Mouse (Mus musculus) spleen, adult 2 months (tissue): ENCODE results near the gene Gm2000.

Experiments
- CTCF ChIP-seq: fragments of 200-500 bp; IDR thresholded peaks from 2 replicates; pipeline ENCODE4 v1.5.1; 2011; ENCODE audit warnings: mild to moderate bottlenecking, inconsistent platforms; ENCODE audit not compliant: insufficient read depth, insufficient read length, insufficient replicate concordance; ENCODE audit errors: extremely low read depth
- POLR2A ChIP-seq: fragments of 200-500 bp; IDR thresholded peaks from 2 replicates; pipeline ENCODE4 v1.6.1; 2011; ENCODE audit warnings: low read depth, low read length, inconsistent platforms

DNA sequence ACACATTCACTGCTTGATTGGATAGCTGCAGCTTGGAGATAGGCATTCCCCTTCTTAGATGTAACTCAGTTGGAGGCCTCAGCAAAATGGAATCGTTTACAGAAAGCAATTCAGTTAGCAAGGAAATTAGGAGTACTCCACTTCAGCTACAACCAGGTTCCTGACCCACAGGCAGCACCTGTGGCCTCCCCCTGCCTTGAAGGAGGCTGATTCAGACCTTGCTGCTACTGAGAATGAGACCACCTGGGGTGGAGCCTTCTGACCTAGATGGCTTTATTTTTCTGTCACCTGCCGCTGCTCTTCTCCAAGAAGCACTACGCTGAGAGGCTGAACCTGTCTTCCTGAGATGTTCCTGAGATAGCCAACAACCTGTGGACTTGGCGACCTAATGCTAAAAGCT, 42.7 kb downstream of the Gm2000 start:
- TF ChIP-seq CTCF (no peak), POLR2A (no peak)
